In genomic region chr9:120951947-120952346, GRCm38 (mm10) we compare ENCODE assay signal across 16 mouse cellular contexts.
"Had no signal": no experiment of that assay in that cellular context is flagged by ENCODE, and none has a peak within 500 bp of the region (broad histone marks: within the 10 kb centered on the region; RNA-seq: fewer than 3 reads in every experiment).

No protein-coding gene starts in this region.

- H3K9ac ChIP-seq: liver, embryonic 13.5 days; neural tube, embryonic 12.5 days had no signal

- DNase-seq: kidney, adult 2 months; kidney, postnatal 25 days; layer of hippocampus, postnatal 36 days; liver, embryonic 13.5 days; lung, adult 2 months; lung, postnatal 14 days; lung, postnatal 4 days; midbrain, embryonic 14.5 days; retina, postnatal 1 day; thymus, adult 2 months; thymus, postnatal 14 days; thymus, postnatal 4 days had no signal

- H3K4me2 ChIP-seq: liver, embryonic 13.5 days; midbrain, embryonic 11.5 days; neural tube, embryonic 12.5 days had no signal

- H3K27ac ChIP-seq: kidney, postnatal 0 days; left cerebral cortex, adult 2 months; liver, embryonic 13.5 days; neural tube, embryonic 12.5 days had no signal

- H3K27me3 ChIP-seq: liver, embryonic 13.5 days; neural tube, embryonic 12.5 days had no signal

- H3K4me3 ChIP-seq: left cerebral cortex, adult 2 months; liver, embryonic 13.5 days; neural tube, embryonic 12.5 days had no signal

- H3K9me3 ChIP-seq: liver, embryonic 13.5 days; neural tube, embryonic 12.5 days had no signal
